Mouse (Mus musculus): ENCODE data around the gene Ccser1. TPM values are rescaled to one million over a fixed set of nuclear protein-coding genes. Genes with fewer than 3 reads are reported as not detected.
A peak's percentile ranks its signal among the peaks of the same experiment; 100 is the strongest.

Ccser1 gene
- polyA plus RNA-seq, 1 experiment from 2014 or later, result 6.1 TPM

- no peak for ATAC-seq (ENCODE audit: low FRiP score)
- Histone ChIP-seq H3K27ac (ENCODE audit: low read depth, low read length) (no peak overlapping the region), H3K36me3 (ENCODE audit: control insufficient read depth, insufficient read depth, low read length) (no peaks in the 10 kb centered on the region), H3K27me3 (ENCODE audit: control insufficient read depth, insufficient read depth, low read length) (no peaks in the 10 kb centered on the region), H3K4me2 (no peak overlapping the region), H3K4me1 (ENCODE audit: control insufficient read depth, insufficient read depth, low read length) (peaks cover 4% of the 10 kb centered on the region), H3K9me3 (ENCODE audit: control insufficient read depth, low read length) (no peaks in the 10 kb centered on the region), H3K4me3 (ENCODE audit: low read depth, low read length) (no peak overlapping the region), H3K9ac (ENCODE audit: low read length) (no peak overlapping the region)
- DNase-seq (ENCODE audit: low spot score, missing footprints), result no peak
- 59% methylated on average over 4 of the region's 4 CpGs for WGBS
Measured at GRCm38 (mm10) chr6:61210061-61210737, 30.1 kb downstream of the Ccser1 start.

- H3K4me2 ChIP-seq, result no peak overlapping the region
- no peaks in the 10 kb centered on the region for H3K27me3 ChIP-seq (ENCODE audit: control insufficient read depth, insufficient read depth, low read length)
- H3K36me3 ChIP-seq (ENCODE audit: control insufficient read depth, insufficient read depth, low read length), result no peaks in the 10 kb centered on the region
- no peak for ATAC-seq (ENCODE audit: low FRiP score)
- no peaks in the 10 kb centered on the region for H3K9me3 ChIP-seq (ENCODE audit: control insufficient read depth, low read length)
- no peak overlapping the region for H3K9ac ChIP-seq (ENCODE audit: low read length)
- no peaks in the 10 kb centered on the region for H3K4me1 ChIP-seq (ENCODE audit: control insufficient read depth, insufficient read depth, low read length)
- no peak for DNase-seq (ENCODE audit: low spot score, missing footprints)
- no peak overlapping the region for H3K27ac ChIP-seq (ENCODE audit: low read depth, low read length)
- H3K4me3 ChIP-seq (ENCODE audit: low read depth, low read length), result no peak overlapping the region
- WGBS, result 84% methylated on average over 8 of the region's 8 CpGs
Measured at GRCm38 (mm10) chr6:61215705-61216104, 35.6 kb downstream of the Ccser1 start.

GRCm38 (mm10) chr6:61216514-61216913, 36.4 kb downstream of the Ccser1 start:
- H3K27me3 ChIP-seq (ENCODE audit: control insufficient read depth, insufficient read depth, low read length), result no peaks in the 10 kb centered on the region
- 87% methylated on average over 1 of the region's 1 CpGs for WGBS
- ATAC-seq (ENCODE audit: low FRiP score) (no peak), DNase-seq (ENCODE audit: low spot score, missing footprints) (peak; percentile 14)
- H3K36me3 ChIP-seq (ENCODE audit: control insufficient read depth, insufficient read depth, low read length), result no peaks in the 10 kb centered on the region
- no peaks in the 10 kb centered on the region for H3K4me1 ChIP-seq (ENCODE audit: control insufficient read depth, insufficient read depth, low read length)
- no peak overlapping the region for H3K4me3 ChIP-seq (ENCODE audit: low read depth, low read length)
- no peak overlapping the region for H3K27ac ChIP-seq (ENCODE audit: low read depth, low read length)
- H3K9me3 ChIP-seq (ENCODE audit: control insufficient read depth, low read length), result no peaks in the 10 kb centered on the region
- H3K9ac ChIP-seq (ENCODE audit: low read length), result no peak overlapping the region
- no peak overlapping the region for H3K4me2 ChIP-seq

- no peak for ATAC-seq (ENCODE audit: low FRiP score)
Measured at GRCm38 (mm10) chr6:61217717-61218116, 37.6 kb downstream of the Ccser1 start.

GRCm38 (mm10) chr6:61223563-61223962, 43.4 kb downstream of the Ccser1 start:
- no peak overlapping the region for H3K27ac ChIP-seq (ENCODE audit: low read depth, low read length)
- no peaks in the 10 kb centered on the region for H3K36me3 ChIP-seq (ENCODE audit: control insufficient read depth, insufficient read depth, low read length)
- ATAC-seq (ENCODE audit: low FRiP score), result no peak
- H3K9me3 ChIP-seq (ENCODE audit: control insufficient read depth, low read length), result no peaks in the 10 kb centered on the region
- no peak for DNase-seq (ENCODE audit: low spot score, missing footprints)
- no peak overlapping the region for H3K4me2 ChIP-seq
- H3K27me3 ChIP-seq (ENCODE audit: control insufficient read depth, insufficient read depth, low read length), result no peaks in the 10 kb centered on the region
- H3K9ac ChIP-seq (ENCODE audit: low read length), result no peak overlapping the region
- no peak overlapping the region for H3K4me3 ChIP-seq (ENCODE audit: low read depth, low read length)
- WGBS, result 92% methylated on average over 2 of the region's 2 CpGs
- no peaks in the 10 kb centered on the region for H3K4me1 ChIP-seq (ENCODE audit: control insufficient read depth, insufficient read depth, low read length)

More at GRCm38 (mm10) chr6:61217717-61218116, 37.6 kb downstream of the Ccser1 start:
- no peaks in the 10 kb centered on the region for H3K4me1 ChIP-seq (ENCODE audit: control insufficient read depth, insufficient read depth, low read length)
- H3K27ac ChIP-seq (ENCODE audit: low read depth, low read length), result no peak overlapping the region
- H3K9ac ChIP-seq (ENCODE audit: low read length), result no peak overlapping the region
- DNase-seq (ENCODE audit: low spot score, missing footprints), result no peak
- no peak overlapping the region for H3K4me2 ChIP-seq
- WGBS, result 79% methylated on average over 2 of the region's 2 CpGs
- no peak overlapping the region for H3K4me3 ChIP-seq (ENCODE audit: low read depth, low read length)
- no peaks in the 10 kb centered on the region for H3K9me3 ChIP-seq (ENCODE audit: control insufficient read depth, low read length)
- no peaks in the 10 kb centered on the region for H3K36me3 ChIP-seq (ENCODE audit: control insufficient read depth, insufficient read depth, low read length)
- H3K27me3 ChIP-seq (ENCODE audit: control insufficient read depth, insufficient read depth, low read length), result no peaks in the 10 kb centered on the region

- Histone ChIP-seq H3K4me3 (ENCODE audit: low read depth, low read length) (no peak overlapping the region), H3K36me3 (ENCODE audit: control insufficient read depth, insufficient read depth, low read length) (no peaks in the 10 kb centered on the region), H3K9me3 (ENCODE audit: control insufficient read depth, low read length) (no peaks in the 10 kb centered on the region), H3K4me2 (no peak overlapping the region), H3K27me3 (ENCODE audit: control insufficient read depth, insufficient read depth, low read length) (no peaks in the 10 kb centered on the region), H3K9ac (ENCODE audit: low read length) (no peak overlapping the region), H3K4me1 (ENCODE audit: control insufficient read depth, insufficient read depth, low read length) (peaks cover 3% of the 10 kb centered on the region; the same call in 1 of the 2 replicates), H3K27ac (ENCODE audit: low read depth, low read length) (no peak overlapping the region)
- DNase-seq (ENCODE audit: low spot score, missing footprints) (no peak), ATAC-seq (ENCODE audit: low FRiP score) (no peak)
Measured at GRCm38 (mm10) chr6:61225302-61225701, 45.2 kb downstream of the Ccser1 start.

- Histone ChIP-seq H3K4me1 (ENCODE audit: control insufficient read depth, insufficient read depth, low read length) (peaks cover 10% of the 10 kb centered on the region), H3K27ac (ENCODE audit: low read depth, low read length) (no peak overlapping the region; the same call in 1 of the 2 replicates), H3K4me3 (ENCODE audit: low read depth, low read length) (no peak overlapping the region), H3K36me3 (ENCODE audit: control insufficient read depth, insufficient read depth, low read length) (no peaks in the 10 kb centered on the region), H3K9ac (ENCODE audit: low read length) (no peak overlapping the region), H3K9me3 (ENCODE audit: control insufficient read depth, low read length) (no peaks in the 10 kb centered on the region), H3K4me2 (no peak overlapping the region), H3K27me3 (ENCODE audit: control insufficient read depth, insufficient read depth, low read length) (no peaks in the 10 kb centered on the region)
- 25% methylated on average over 5 of the region's 5 CpGs for WGBS
- DNase-seq (ENCODE audit: low spot score, missing footprints) (no peak), ATAC-seq (ENCODE audit: low FRiP score) (no peak)
Measured at GRCm38 (mm10) chr6:61230058-61230718, 50.1 kb downstream of the Ccser1 start.

- H3K27me3 ChIP-seq (ENCODE audit: control insufficient read depth, insufficient read depth, low read length), result no peaks in the 10 kb centered on the region
- DNase-seq (ENCODE audit: low spot score, missing footprints) (no peak), ATAC-seq (ENCODE audit: low FRiP score) (no peak)
- 67% methylated on average over 5 of the region's 5 CpGs for WGBS
- H3K4me2 ChIP-seq, result no peak overlapping the region
- H3K36me3 ChIP-seq (ENCODE audit: control insufficient read depth, insufficient read depth, low read length), result no peaks in the 10 kb centered on the region
- H3K27ac ChIP-seq (ENCODE audit: low read depth, low read length), result no peak overlapping the region
- no peaks in the 10 kb centered on the region for H3K9me3 ChIP-seq (ENCODE audit: control insufficient read depth, low read length)
- no peak overlapping the region for H3K4me3 ChIP-seq (ENCODE audit: low read depth, low read length)
- H3K4me1 ChIP-seq (ENCODE audit: control insufficient read depth, insufficient read depth, low read length), result peaks cover 10% of the 10 kb centered on the region
- no peak overlapping the region for H3K9ac ChIP-seq (ENCODE audit: low read length)
Measured at GRCm38 (mm10) chr6:61233060-61233459, 52.9 kb downstream of the Ccser1 start.

- Histone ChIP-seq H3K27ac (ENCODE audit: low read depth, low read length) (no peak overlapping the region), H3K4me2 (no peak overlapping the region), H3K9me3 (ENCODE audit: control insufficient read depth, low read length) (no peaks in the 10 kb centered on the region), H3K4me1 (ENCODE audit: control insufficient read depth, insufficient read depth, low read length) (peaks cover 10% of the 10 kb centered on the region), H3K9ac (ENCODE audit: low read length) (no peak overlapping the region), H3K4me3 (ENCODE audit: low read depth, low read length) (no peak overlapping the region), H3K27me3 (ENCODE audit: control insufficient read depth, insufficient read depth, low read length) (no peaks in the 10 kb centered on the region), H3K36me3 (ENCODE audit: control insufficient read depth, insufficient read depth, low read length) (no peaks in the 10 kb centered on the region)
- DNase-seq (ENCODE audit: low spot score, missing footprints) (no peak), ATAC-seq (ENCODE audit: low FRiP score) (peak; percentile 50)
- WGBS, result 31% methylated on average over 5 of the region's 5 CpGs
Measured at GRCm38 (mm10) chr6:61233548-61234187, 53.5 kb downstream of the Ccser1 start.

All from midbrain, embryonic 11.5 days (tissue).